Mouse (Mus musculus) liver, postnatal 0 days (tissue): ENCODE results near the gene Prpf3.

Source experiments
- CTCF ChIP-seq: sonication (generic); IDR thresholded peaks from 2 replicates; pipeline ENCODE4 v1.5.1; 2016; ENCODE audit warnings: antibody characterized with exemption, low read depth
- EP300 ChIP-seq: IDR thresholded peaks from 2 replicates; pipeline ENCODE4 v1.6.1; 2016; ENCODE audit warnings: antibody characterized with exemption, low read depth, mild to moderate bottlenecking

GRCm38 (mm10) chr3:95902373-95902625 lies 46.6 kb upstream of the Prpf3 start:
- TF ChIP-seq CTCF (no peak), EP300 (no peak)
